Mouse (Mus musculus): ENCODE measurements around the gene Lgi1. TPM values are rescaled to one million over a fixed set of nuclear protein-coding genes. Genes with fewer than 3 reads are reported as not detected.

Lgi1 gene
- polyA plus RNA-seq, 1 experiment = 72.0 TPM

GRCm38 (mm10) chr19:38357956-38358623 is 93.8 kb downstream of the Lgi1 start:
- no peak for DNase-seq (ENCODE audit: extremely low spot score in 1 of 2, low spot score in 1 of 2)

DNA sequence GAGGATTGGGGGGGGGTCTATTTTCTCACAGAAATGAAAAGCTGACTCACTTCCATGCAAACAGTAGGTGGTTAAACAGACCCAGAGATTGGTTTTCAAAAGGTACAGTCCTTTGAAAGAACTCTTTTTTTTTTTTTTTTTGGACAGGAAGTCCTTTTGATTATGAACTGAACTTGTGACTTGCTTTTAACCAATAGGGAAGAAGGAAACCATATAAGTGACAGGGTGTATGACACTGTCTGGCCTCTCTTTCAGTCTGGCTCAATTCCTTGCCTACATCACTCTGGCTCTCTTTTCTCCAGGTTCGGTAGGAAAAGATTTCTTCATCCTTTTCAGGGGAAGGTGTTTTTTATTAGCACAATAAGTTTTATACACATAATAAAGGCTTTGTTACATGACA is 95.0 kb downstream of the Lgi1 start:
- DNase-seq (ENCODE audit: extremely low spot score in 1 of 2, low spot score in 1 of 2) = no peak

Other genes with a start within 250 kb of the Lgi1 start
- gene Myof, start 221.0 kb upstream of the Lgi1 start, polyA plus RNA-seq (2012; rRNA removed) = 5.0 and 7.1 TPM in 2 replicates
- gene Cep55, start 209.5 kb upstream of the Lgi1 start, polyA plus RNA-seq (2012; rRNA removed) = 0.48 and 0.50 TPM in 2 replicates
- gene Ffar4, start 167.5 kb upstream of the Lgi1 start, polyA plus RNA-seq (2012; rRNA removed) = 0.06 TPM in 2 replicates
- gene Rbp4, start 139.3 kb upstream of the Lgi1 start, polyA plus RNA-seq (2012; rRNA removed) = 19.5 and 24.3 TPM in 2 replicates
- gene Pde6c, start 131.8 kb upstream of the Lgi1 start, polyA plus RNA-seq (2012; rRNA removed) = 0.16 and 0.17 TPM in 2 replicates
- 26.9 and 27.8 TPM in 2 replicates for gene Fra10ac1, start 40.4 kb upstream of the Lgi1 start, polyA plus RNA-seq (2012; rRNA removed)
- 2.3 and 2.4 TPM in 2 replicates for gene Slc35g1, start 131.4 kb downstream of the Lgi1 start, polyA plus RNA-seq (2012; rRNA removed)
- 4.7 and 5.5 TPM in 2 replicates for gene Plce1, start 216.6 kb downstream of the Lgi1 start, polyA plus RNA-seq (2012; rRNA removed)

All from frontal cortex, adult 2 months (tissue).